Mouse (Mus musculus) testis, adult 2 months (tissue): ENCODE measurements around the gene Sgsh.

Experiments used
- CTCF ChIP-seq: fragments of 200-500 bp; IDR thresholded peaks from 2 replicates; pipeline ENCODE4 v1.5.1; 2012; ENCODE audit warnings: low read depth, mild to moderate bottlenecking, inconsistent platforms, low read length, moderate library complexity; ENCODE audit not compliant: control insufficient read depth, insufficient read depth, insufficient replicate concordance
- POLR2A ChIP-seq: fragments of 200-500 bp; IDR thresholded peaks from 2 replicates; pipeline ENCODE4 v1.6.1; 2012; ENCODE audit warnings: low read depth, mild to moderate bottlenecking, inconsistent platforms, low read length, moderate library complexity; ENCODE audit not compliant: control insufficient read depth

DNA sequence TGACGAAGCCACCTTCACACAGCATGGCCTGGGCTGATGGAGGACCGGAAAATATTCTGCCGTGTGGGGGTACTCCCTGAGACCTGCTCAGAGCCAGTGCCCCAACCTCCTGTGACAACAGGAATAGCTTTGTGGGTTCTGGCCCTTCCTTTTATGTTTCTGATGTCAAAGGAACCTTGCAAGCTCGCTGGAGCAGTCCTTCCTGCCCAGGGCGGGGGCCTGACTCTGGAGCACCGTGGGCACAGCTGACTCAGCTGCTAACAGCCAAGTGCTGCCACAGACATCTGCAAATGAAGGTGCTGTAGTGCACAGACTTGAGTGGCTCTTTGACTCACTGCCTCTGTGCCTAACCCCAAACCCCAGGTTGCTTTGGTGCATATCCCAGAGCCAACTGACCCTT lies 10.5 kb downstream of the Sgsh start:
- TF ChIP-seq CTCF (no peak), POLR2A (no peak)
